Mouse (Mus musculus) cerebellum, adult 2 months (tissue): ENCODE data around the gene Phlpp2. TPM values are rescaled to one million over a fixed set of nuclear protein-coding genes. Genes with fewer than 3 reads are reported as not detected.

Experiments used
- DNase-seq, 2 experiments: peaks; one replicate each; pipeline ENCODE4 v3.0.0; 2021
- H3K27ac ChIP-seq: fragments of 200-500 bp; 2 replicates; pipeline ENCODE4 v1.5.1; 2012; ENCODE audit warnings: low read length, control low read depth, inconsistent platforms; ENCODE audit not compliant: insufficient read depth
- H3K27me3 ChIP-seq: fragments of 200-500 bp; 2 replicates; pipeline ENCODE4 v1.6.1; 2012; ENCODE audit warnings: inconsistent platforms, mild to moderate bottlenecking, low read length, moderate library complexity; ENCODE audit not compliant: control insufficient read depth, insufficient read depth
- H3K4me1 ChIP-seq: fragments of 200-500 bp; 2 replicates; pipeline ENCODE4 v1.6.1; 2011; ENCODE audit warnings: low read length; ENCODE audit not compliant: control insufficient read depth, insufficient read depth
- H3K4me3 ChIP-seq: fragments of 200-500 bp; replicated peaks from 2 replicates; pipeline ENCODE3; 2011; ENCODE audit warnings: mild to moderate bottlenecking, low read depth, low read length, control low read depth; ENCODE audit not compliant: insufficient read depth
- CTCF ChIP-seq: fragments of 200-500 bp; IDR thresholded peaks from 2 replicates; pipeline ENCODE4 v1.5.1; 2011; ENCODE audit warnings: low read depth, mild to moderate bottlenecking, control low read depth, low read length, moderate library complexity, borderline replicate concordance; ENCODE audit not compliant: insufficient read depth
- POLR2A ChIP-seq: fragments of 200-500 bp; IDR thresholded peaks from 2 replicates; pipeline ENCODE4 v1.6.1; 2011; ENCODE audit warnings: low read length, control low read depth, borderline replicate concordance; ENCODE audit not compliant: insufficient read depth
- WGBS: fragments of 180-500 bp; shearing (Covaris S2); methylation state at CpG from one replicate; pipeline ENCODE4 v1.1.7; 2018; 5-methylcytosine and 5-hydroxymethylcytosine counted together
- polyA plus RNA-seq: library from polyadenylated mRNA; depleted of rRNA; stranded (reverse); fragments of >200 nt; gene quantifications from 2 replicates; pipeline ENCODE4 v1.2.3, GENCODE M21; 2012; rRNA removed

Phlpp2 gene
- polyA plus RNA-seq: 19.2 TPM in 2 replicates

- TF ChIP-seq POLR2A (peak; percentile 55; the same call in 1 of the 2 replicates), CTCF (peak; percentile 26; the same call in 1 of the 2 replicates)
- 2% methylated on average over 42 of the region's 42 CpGs for WGBS
- Histone ChIP-seq H3K4me3 (peak within 1 kb of the TSS; percentile 61), H3K27ac (peak within 1 kb of the TSS; percentile 52), H3K27me3 (no peaks in the 10 kb centered on the region), H3K4me1 (peaks cover 6% of the 10 kb centered on the region)
- DNase-seq: peak; percentile 92 to 95
Observed at GRCm38 (mm10) chr8:109868003-109868679, at the start of gene Phlpp2. TSS of gene Phlpp2 (plus strand) at chr8:109868542.

GRCm38 (mm10) chr8:109823561-109823960 lies 44.8 kb upstream of the Phlpp2 start:
- TF ChIP-seq CTCF (no peak), POLR2A (no peak)
- WGBS: 95% methylated on average over 2 of the region's 2 CpGs

GRCm38 (mm10) chr8:109839822-109840221 lies 28.5 kb upstream of the Phlpp2 start:
- no peak overlapping the region for H3K27ac ChIP-seq

More at GRCm38 (mm10) chr8:109823561-109823960, 44.8 kb upstream of the Phlpp2 start:
- Histone ChIP-seq H3K27me3 (no peaks in the 10 kb centered on the region), H3K4me3 (no peak overlapping the region), H3K4me1 (no peaks in the 10 kb centered on the region), H3K27ac (no peak overlapping the region)
- no peak for DNase-seq

GRCm38 (mm10) chr8:109842468-109842867 lies 25.9 kb upstream of the Phlpp2 start:
- Histone ChIP-seq H3K4me3 (no peak overlapping the region), H3K4me1 (no peaks in the 10 kb centered on the region), H3K27me3 (no peaks in the 10 kb centered on the region), H3K27ac (no peak overlapping the region)
- TF ChIP-seq POLR2A (no peak), CTCF (no peak)
- no peak for DNase-seq
- 98% methylated on average over 1 of the region's 1 CpGs for WGBS

More at GRCm38 (mm10) chr8:109839822-109840221, 28.5 kb upstream of the Phlpp2 start:
- Histone ChIP-seq H3K4me1 (no peaks in the 10 kb centered on the region), H3K27me3 (no peaks in the 10 kb centered on the region), H3K4me3 (no peak overlapping the region)
- WGBS: 95% methylated on average over 2 of the region's 2 CpGs
- no peak for TF ChIP-seq POLR2A
- no peak for TF ChIP-seq CTCF
- DNase-seq: no peak

- DNase-seq: no peak
- Histone ChIP-seq H3K4me1 (no peaks in the 10 kb centered on the region), H3K27me3 (no peaks in the 10 kb centered on the region), H3K27ac (no peak overlapping the region), H3K4me3 (no peak overlapping the region)
- TF ChIP-seq POLR2A: no peak
- TF ChIP-seq CTCF: no peak
- WGBS: 66% methylated on average over 2 of the region's 2 CpGs
Observed at GRCm38 (mm10) chr8:109847866-109848265, 20.5 kb upstream of the Phlpp2 start.

- H3K27ac ChIP-seq: no peak overlapping the region
- TF ChIP-seq POLR2A: no peak
- TF ChIP-seq CTCF: no peak
- WGBS: 80% methylated on average over 3 of the region's 3 CpGs
- H3K4me1 ChIP-seq: no peaks in the 10 kb centered on the region
- no peak for DNase-seq
- H3K27me3 ChIP-seq: no peaks in the 10 kb centered on the region
- no peak overlapping the region for H3K4me3 ChIP-seq
Observed at GRCm38 (mm10) chr8:109848981-109849380, 19.4 kb upstream of the Phlpp2 start.

- TF ChIP-seq POLR2A: no peak
- peak; percentile 83 for TF ChIP-seq CTCF
- Histone ChIP-seq H3K4me3 (no peak overlapping the region), H3K27ac (no peak overlapping the region), H3K27me3 (no peaks in the 10 kb centered on the region), H3K4me1 (no peaks in the 10 kb centered on the region)
- peak; percentile 53 to 66 for DNase-seq
- 38% methylated on average over 6 of the region's 6 CpGs for WGBS
Observed at GRCm38 (mm10) chr8:109853423-109853822, 14.9 kb upstream of the Phlpp2 start.

- Histone ChIP-seq H3K4me1 (no peaks in the 10 kb centered on the region), H3K27me3 (no peaks in the 10 kb centered on the region), H3K27ac (no peak overlapping the region), H3K4me3 (no peak overlapping the region)
- WGBS: 94% methylated on average over 4 of the region's 4 CpGs
- no peak for DNase-seq
- TF ChIP-seq CTCF (no peak), POLR2A (no peak)
Observed at GRCm38 (mm10) chr8:109854522-109854921, 13.8 kb upstream of the Phlpp2 start.
